ENCODE assay signal across 18 mouse cellular contexts in genomic region chr19:4795929-4796328, GRCm38 (mm10).
"Had no signal": no experiment of that assay in that cellular context is flagged by ENCODE, and none has a peak within 500 bp of the region (broad histone marks: within the 10 kb centered on the region; RNA-seq: fewer than 3 reads in every experiment).

No protein-coding gene starts in this region.

- H3K9me3 ChIP-seq: lung, embryonic 15.5 days; megakaryocyte, embryonic 14.5 days; midbrain, embryonic 10.5 days; midbrain, embryonic 12.5 days; neural tube, embryonic 12.5 days; stomach, embryonic 15.5 days had no signal

- ATAC-seq: lung, postnatal 0 days; midbrain, embryonic 16.5 days had no signal

- H3K4me2 ChIP-seq: lung, embryonic 15.5 days; midbrain, embryonic 12.5 days; neural tube, embryonic 12.5 days; stomach, embryonic 15.5 days had no signal

- DNase-seq: lung, adult 2 months; lung, postnatal 14 days; lung, postnatal 36 days; midbrain, embryonic 14.5 days; right cerebral cortex, postnatal 14 days; thymus, adult 2 months; thymus, postnatal 25 days; thymus, postnatal 4 days had no signal

- H3K4me3 ChIP-seq: lung, embryonic 15.5 days; megakaryocyte, embryonic 14.5 days; midbrain, embryonic 10.5 days; midbrain, embryonic 12.5 days; neural tube, embryonic 12.5 days; stomach, embryonic 15.5 days had no signal

- H3K27ac ChIP-seq: lung, embryonic 15.5 days; macrophage; midbrain, embryonic 10.5 days; midbrain, embryonic 12.5 days; neural tube, embryonic 12.5 days; stomach, embryonic 15.5 days; stomach, postnatal 0 days had no signal

- H3K9ac ChIP-seq: lung, embryonic 15.5 days; midbrain, embryonic 12.5 days; neural tube, embryonic 12.5 days; stomach, embryonic 15.5 days had no signal

- H3K27me3 ChIP-seq: lung, embryonic 15.5 days; megakaryocyte, embryonic 14.5 days; midbrain, embryonic 12.5 days; neural tube, embryonic 12.5 days; stomach, embryonic 15.5 days had no signal
